Mouse (Mus musculus) megakaryocyte-erythroid progenitor cell, adult 5 weeks (primary cell): Measurements from ENCODE around the gene Psma3. TPM values are rescaled to one million over a fixed set of nuclear protein-coding genes. Genes with fewer than 3 reads are reported as not detected.

Source experiments
- polyA plus RNA-seq: library from polyadenylated mRNA; stranded (reverse); fragments of >175 nt; gene quantifications from 2 replicates; pipeline ENCODE4 v1.2.3, GENCODE M21; 2012

Psma3 gene
- 29.3 and 31.8 TPM in 2 replicates for polyA plus RNA-seq

GRCm38 (mm10) chr12:70974441-70975266, at the start of gene Psma3:
Gene Psma3 (plus strand): TSS chr12:70974621.

GRCm38 (mm10) chr12:70937571-70938384, 36.6 kb upstream of the Psma3 start, which contains the start of gene Actr10:
Gene Actr10 (plus strand): TSS chr12:70937857.

GRCm38 (mm10) chr12:71015363-71016210, 41.2 kb downstream of the Psma3 start, which contains the start of gene Arid4a:
Gene Arid4a (plus strand): TSS chr12:71015990.

Other genes with a start within 250 kb of the Psma3 start
- gene Frmd6, start 149.1 kb upstream of the Psma3 start, polyA plus RNA-seq, result 5.8 and 6.0 TPM in 2 replicates
- 2.8 and 3.4 TPM in 2 replicates for gene Actr10, start 36.8 kb upstream of the Psma3 start, polyA plus RNA-seq
- gene Arid4a, start 41.4 kb downstream of the Psma3 start, polyA plus RNA-seq, result 12.7 and 22.0 TPM in 2 replicates
- gene Tomm20l, start 136.8 kb downstream of the Psma3 start, polyA plus RNA-seq, result not detected in 2 replicates
- 18.6 and 19.6 TPM in 2 replicates for gene Timm9, start 162.1 kb downstream of the Psma3 start, polyA plus RNA-seq
- 0.68 and 0.74 TPM in 2 replicates for gene 2700049A03Rik, start 162.2 kb downstream of the Psma3 start, polyA plus RNA-seq